Mouse (Mus musculus): ENCODE results near the gene Mpc1.

Mpc1 gene

DNA sequence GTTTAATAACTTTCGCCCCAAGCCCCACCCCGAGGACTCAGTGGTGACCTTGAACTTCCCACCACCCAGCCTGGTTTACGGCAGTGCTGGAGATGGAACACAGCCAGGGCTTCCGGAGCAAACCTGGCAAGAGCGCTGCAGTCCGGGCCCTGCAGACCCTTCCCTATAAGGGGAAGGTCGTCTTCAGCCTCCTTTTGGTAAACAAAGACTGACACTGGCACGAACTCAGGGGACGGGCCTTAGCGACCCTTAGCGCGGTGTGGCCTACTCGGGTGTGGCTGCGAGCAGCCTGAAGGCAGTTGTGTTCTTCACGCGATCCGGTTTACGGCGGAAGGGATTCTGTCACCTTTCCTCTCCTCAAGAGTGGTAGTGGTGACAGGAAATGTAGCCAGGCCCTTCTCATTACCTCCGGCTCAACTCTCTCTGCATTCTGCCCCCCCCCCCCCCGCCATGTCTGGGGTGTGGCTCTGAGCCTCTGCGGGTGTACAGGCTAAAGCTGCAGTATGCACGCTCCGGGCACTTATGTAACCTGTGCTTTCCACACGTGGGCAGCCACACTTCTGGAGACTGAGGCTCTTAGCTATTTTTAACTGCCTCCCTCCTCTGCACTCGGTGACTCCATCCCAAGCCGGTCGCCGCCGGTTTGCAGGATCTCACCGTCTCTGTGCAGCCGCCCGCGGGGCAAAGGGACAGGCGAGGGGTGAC, at the start of gene Mpc1:
Gene Mpc1 (plus strand): TSS at position 84 of the 705 bp plus-strand sequence.
- DNase-seq (ENCODE audit: low spot score), result peak; percentile 87

DNA sequence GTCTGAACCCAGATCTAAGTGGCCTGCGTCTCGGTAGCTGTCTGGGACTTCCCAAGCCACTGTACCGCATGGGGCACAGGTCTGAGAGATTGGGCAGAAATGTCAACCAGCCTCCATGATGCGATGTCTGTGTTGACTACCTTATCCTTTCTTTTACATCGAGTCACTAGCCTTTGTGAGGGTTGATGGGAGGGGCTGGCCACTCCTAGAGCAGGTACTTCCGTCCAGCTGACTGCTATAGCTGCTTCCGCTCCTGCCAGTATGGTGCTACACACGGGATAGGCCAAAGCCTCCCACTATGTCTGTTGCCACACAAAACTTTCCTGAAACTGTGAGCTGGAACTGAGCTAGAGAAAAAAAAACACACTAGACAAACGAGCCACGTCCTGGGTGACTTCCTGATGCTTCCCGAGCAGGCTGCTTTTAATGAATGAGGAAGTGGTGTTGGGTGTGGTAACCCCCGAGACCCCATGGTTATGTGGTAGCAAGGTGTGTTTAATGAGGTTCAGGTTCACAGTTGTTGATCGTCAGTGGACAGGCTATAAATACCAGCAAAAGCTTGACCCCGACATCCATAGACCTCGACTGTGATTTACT, 49.0 kb upstream of the Mpc1 start:
- no peak for DNase-seq (ENCODE audit: low spot score)

DNA sequence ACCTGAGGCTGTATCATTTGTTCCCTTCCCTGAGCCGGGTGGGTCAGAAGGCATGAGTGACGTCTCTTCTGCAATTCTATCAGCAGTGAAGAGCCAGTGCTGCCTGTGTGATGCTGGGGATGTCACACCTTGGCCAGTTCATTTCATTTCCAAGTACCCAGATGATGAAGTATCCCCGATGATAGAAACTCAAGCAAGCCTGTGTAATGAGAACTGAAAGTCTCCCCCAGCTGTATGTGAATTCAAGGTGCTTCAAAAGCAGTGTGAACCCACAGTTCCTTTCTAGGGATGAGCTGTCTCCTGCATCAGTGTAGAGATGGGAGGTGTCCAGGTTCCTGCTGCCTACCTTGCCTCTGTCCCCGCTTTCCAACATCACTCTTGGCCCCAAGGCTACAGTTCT, 48.2 kb upstream of the Mpc1 start:
- no peak for DNase-seq (ENCODE audit: low spot score)

DNA sequence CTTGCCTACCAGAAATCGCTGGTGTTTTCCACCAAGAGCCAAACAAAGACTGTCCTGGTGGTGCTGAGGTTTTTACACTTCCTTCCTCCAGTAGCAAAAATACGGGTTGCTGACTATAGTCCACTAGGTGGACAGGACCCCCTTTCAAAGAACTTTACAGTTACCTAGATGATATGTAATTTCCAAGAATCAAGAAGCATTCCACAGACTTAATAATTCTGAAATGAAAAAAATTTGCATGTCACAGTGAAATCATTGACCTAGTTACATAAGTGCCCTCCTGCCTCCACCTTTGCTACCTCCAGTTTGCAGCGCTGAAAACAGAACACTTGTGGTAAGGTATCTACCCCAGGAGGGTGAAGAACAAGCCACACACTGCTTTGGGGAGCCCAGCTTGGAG, 47.0 kb upstream of the Mpc1 start, which contains the start of gene Ccr6:
Gene Ccr6 (plus strand): TSS at position 301 of the 400 bp plus-strand sequence.
- DNase-seq (ENCODE audit: low spot score), result no peak

DNA sequence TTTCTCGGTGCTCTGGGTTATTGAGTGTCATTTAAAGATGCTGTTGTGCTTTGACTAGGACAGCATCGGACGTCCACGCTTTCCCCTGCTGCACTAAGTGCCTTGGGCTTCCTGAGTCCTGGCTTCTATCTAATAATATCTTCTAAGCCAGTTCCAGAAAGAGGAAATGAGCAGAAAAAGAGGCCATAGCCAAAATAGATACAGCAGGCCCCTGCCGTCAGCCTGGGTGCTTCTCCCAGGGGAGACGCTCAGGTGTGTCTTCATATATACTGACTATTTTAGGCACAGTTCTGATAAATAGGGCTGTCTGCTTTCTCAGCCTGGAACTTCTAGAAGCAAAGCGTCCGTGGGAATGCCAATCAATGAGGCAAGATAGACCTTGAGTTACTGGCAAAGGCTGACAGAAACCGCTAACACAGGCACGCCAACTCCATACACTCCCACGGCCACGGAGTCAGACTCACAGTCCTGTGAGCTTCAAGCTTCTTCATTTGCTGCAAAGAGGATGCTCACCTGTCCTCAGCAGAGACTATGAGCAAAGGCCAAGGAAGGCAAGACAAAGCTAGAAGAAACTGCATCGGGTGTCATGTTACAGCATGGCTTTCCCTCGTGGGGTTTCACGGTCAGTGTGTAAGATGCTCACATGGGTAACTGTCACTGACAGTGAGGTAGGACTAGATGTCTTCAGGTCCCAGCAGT, 44.5 kb upstream of the Mpc1 start:
- DNase-seq (ENCODE audit: low spot score), result no peak

DNA sequence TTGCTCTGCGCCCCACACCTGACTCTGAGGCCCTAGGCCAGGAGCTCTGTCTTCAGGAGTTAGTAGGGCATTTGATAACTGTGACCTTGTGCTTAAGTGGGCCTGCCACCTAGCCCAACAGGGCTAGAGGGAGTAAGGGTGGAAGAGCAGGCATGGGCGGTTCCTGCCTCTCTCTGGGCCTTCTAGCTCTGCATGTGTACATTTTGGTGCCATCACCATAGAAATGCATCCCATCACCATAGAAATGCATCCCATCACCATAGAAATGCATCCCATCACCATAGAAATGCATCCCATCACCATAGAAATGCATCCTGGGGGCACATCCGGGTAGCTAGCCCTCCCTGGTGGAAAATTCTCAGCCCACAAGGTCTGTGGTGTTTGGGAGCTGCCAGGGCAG, 43.1 kb upstream of the Mpc1 start:
- DNase-seq (ENCODE audit: low spot score), result no peak

DNA sequence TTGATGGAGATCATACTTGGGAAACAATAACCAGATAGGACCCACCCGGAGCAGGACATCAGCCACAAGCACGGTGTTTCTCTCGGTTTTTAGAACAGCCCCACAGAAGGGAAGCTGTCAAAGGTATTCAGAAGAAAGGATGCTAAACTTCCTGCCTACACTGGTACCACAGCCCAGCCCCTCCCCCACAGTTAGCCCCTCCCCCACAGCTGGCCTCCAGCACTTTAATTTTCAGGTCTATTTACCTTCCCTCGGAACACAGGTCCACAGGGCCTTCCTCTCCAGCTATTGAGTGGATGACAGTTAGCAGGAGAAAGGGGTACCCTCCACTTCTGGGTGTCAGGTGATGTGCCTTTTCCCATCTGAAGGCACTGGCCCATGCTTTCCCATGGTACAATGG, 42.2 kb upstream of the Mpc1 start:
- DNase-seq (ENCODE audit: low spot score), result no peak

DNA sequence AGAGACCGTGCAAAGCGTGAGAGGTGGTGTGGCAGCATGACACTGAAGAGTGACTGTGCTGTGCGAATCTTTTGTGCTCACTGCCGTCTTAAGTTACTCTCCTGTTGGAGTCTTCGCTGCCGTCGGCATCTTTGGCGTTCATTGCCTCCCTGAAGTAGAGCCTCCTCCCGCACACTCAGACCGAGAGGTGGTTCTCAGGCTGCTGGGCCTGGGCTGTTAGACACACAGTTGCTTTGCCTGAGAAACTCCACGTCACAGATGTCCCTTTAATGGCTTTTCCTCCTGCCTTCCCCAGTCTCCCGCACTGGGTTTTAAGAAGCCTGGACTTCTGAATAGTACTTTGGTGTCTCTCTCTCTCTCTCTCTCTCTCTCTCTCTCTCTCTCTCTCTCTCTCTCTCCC, 41.1 kb upstream of the Mpc1 start:
- DNase-seq (ENCODE audit: low spot score), result no peak

DNA sequence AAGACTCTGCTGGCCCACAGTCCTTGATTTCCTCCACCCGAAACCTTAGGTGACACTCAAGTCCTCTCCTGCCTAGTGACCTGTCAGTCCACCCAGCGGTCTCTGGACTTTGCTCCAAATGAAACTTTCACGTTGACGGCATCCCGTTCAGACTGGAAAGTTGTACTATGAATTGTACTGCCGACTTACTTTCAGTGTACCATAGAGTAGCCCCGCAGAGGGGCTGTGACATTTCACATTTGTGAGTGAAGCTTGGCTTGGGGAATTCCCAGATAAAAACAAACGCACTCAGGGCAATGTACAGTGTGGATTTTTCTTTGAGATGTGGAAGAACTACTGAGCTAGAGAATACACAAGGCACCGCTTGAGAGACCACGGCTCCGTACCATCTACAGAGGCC, 40.5 kb upstream of the Mpc1 start:
- no peak for DNase-seq (ENCODE audit: low spot score)

DNA sequence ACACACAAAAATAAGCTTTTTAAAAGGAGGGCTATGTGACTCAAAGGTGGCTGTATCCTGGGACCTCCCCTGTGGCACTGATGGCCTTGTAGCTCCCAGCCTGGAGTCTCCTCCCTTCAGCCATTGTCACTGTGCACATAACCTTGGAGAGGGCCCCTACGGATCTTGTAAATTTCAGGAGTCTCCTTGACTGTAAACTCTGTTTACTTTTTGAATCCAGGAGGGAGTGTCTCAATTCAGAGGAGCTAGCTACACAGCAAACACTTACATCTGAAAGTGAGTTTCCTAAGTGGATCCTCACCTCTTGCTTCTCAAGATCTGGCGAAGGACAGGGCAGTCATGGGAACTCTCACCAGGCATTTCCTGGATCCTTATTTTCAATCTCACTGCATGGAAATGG, 38.6 kb upstream of the Mpc1 start:
- DNase-seq (ENCODE audit: low spot score), result no peak

DNA sequence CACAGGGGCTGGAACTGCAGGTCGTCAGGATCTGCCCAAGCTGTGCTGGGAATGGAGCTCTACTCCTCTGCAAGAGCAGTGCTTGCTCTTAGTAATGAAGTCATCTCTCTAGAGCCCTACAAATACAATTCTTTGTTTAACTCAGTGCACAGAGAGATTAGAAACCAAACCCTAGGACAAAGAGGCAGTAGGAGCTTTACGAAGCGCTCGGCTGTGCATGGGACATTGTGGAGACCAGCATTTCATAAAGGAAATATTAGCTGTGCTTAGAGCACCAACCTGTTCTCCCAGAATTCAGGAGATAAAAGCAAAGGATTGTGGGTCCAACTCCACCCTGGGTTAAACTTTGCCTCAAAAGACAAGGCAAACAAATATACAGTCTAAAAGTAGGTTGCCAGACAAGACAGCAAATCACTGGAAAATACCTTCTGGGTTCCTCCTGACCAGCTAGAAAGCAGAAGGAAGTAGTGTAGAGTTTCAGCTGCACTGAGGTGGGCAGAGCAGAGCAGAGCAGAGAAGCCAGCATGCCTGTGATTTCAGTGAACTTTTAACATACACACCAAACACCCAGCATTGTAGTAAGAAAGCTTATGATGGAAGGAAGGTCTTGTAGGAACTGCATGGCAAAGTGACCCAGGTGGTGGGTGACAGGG, 36.5 kb upstream of the Mpc1 start:
- no peak for DNase-seq (ENCODE audit: low spot score)

DNA sequence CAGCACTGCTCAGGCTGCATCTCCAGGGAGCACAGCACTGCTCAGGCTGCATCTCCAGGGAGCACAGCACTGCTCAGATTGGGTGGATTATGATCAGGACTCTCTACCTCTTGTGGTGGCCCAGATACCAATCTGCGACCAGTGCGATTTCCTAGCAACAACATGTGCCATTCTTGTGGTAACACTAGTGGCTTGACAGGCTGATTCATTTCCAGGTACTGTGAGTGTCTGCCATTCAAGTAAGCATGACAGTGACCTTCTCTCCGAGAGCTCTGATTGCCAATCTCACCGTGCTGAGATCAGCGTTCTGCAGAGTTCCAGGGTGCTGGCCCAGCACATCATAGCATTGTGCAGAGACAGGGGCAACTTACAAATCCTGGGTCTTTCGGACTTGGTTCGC, 31.0 kb upstream of the Mpc1 start:
- no peak for DNase-seq (ENCODE audit: low spot score)

DNA sequence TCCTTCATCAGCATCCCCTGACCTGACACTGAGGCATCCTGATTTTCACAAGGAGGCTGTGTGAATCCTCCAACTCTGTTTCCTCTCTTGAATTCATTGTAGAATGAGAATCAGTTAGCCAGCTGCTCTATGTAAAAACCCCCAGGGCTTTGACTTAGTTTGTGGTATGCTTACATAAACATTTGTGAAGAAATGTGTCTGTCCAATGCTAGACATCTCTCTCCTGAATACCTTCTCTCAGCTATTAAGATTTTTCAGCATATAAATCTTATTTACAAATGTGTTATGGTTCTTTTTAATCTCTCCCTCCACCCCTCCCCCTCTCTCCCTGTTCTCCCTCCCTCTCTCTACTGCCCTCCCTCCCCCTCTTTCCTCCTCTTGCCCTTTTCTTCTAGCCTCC, 28.4 kb upstream of the Mpc1 start:
- no peak for DNase-seq (ENCODE audit: low spot score)

DNA sequence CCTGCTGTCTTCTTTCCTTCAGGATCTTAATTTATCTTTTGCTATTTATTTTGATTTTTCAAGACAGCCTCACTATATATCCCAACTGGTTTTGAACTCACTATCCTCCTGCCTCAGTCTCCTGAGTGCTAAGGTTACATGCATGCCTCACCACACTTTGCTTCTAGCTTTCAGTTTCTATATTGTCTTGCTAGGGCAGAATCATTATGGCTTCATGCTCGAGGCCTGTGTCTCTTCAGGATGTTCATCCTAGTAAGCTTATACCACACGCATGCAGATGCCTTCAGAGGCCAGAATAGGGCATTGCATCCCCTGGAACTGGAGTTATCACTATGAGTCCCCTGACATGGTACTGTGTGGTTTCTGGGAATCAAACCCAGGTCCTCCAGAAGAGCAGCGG, 27.8 kb upstream of the Mpc1 start:
- DNase-seq (ENCODE audit: low spot score), result no peak

DNA sequence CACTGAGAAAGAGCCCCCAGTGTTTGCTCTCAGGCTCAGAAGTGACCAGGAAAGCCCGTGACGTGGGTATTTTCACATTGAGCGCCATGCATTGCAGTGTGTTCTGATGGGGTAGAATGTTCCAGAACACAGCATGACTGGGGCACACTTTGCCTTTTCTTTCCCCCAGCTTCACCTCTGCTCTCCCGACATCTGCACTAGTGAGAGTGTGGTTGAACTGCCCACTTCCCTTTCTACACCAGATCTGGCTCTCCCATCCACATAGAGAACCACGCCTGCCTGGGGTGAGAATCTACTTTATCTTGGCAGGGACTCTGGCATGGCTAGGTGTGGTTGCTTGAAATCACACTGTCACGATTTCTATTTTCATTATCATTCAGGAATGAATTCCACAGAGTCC, 27.1 kb upstream of the Mpc1 start:
- no peak for DNase-seq (ENCODE audit: low spot score)

DNA sequence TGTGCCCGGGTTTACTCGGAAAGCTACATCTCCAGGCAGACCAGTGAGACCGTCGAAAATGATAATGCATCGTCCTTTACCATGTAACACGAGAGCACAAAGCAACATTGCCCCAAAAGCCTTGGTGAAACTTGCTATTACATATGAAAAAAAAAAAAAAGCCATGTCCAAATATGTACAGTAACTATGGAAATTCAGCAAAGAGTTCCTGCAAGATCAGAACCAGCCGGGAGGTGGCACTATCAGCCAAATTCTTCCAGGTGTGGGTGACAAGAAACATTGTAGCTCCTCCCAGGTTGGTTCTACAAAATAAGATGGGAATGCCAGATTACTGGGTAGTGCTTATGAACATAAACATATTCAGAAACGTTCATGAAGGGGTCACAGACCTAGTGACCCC, 25.7 kb upstream of the Mpc1 start:
- DNase-seq (ENCODE audit: low spot score), result peak; percentile 38

DNA sequence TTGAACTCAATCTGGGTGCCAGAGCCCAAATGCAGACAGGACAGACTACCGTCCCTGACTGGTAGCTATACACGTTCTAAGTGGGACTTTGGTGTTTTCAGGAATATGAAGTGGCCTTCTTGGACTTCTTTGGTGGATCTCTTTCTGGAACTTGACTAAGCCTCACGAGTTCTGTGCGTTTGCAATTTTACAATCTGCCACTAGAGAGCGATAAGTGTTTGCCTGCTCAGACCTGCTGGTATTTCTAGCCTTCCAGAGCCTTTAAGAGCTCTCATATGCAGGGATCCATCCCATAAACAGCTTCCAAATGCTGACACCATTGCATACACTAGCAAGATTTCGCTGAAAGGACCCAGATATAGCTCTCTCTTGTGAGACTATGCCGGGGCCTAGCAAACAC, 18.1 kb upstream of the Mpc1 start:
- peak; percentile 90 for DNase-seq (ENCODE audit: low spot score)

DNA sequence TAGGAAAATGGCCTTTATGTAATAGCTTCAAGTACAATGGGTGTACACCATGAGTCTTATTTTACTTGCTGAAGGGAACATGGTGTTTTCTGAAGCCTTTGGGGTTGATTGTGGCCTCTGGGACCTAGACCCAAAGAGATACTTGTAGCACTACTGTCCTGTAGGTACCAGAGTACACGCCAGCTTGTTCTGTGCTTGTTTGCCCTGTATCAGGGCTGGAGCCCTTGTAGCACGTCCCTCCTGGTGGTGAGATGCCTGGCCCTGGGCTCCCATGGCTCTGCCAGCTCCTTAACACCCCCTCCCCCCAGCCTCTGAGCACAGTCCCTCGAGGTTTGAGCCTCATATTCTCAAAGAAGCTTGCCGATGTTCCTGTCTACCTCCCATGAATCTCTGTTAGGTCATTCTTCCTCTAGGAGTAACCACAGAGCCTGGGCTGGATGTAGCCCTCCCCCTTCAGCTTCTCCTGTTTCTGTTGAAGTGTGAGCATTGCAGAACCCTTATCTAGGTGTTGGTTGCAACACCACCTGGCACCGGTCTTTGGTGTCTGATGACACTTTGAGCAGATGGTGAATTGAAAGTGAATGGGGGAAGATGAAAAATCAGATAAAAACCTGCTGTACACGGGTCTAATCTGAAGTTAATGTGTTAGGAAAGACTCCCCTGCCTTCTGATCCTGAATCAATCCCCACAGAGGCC, 10.5 kb upstream of the Mpc1 start:
- DNase-seq (ENCODE audit: low spot score), result no peak

DNA sequence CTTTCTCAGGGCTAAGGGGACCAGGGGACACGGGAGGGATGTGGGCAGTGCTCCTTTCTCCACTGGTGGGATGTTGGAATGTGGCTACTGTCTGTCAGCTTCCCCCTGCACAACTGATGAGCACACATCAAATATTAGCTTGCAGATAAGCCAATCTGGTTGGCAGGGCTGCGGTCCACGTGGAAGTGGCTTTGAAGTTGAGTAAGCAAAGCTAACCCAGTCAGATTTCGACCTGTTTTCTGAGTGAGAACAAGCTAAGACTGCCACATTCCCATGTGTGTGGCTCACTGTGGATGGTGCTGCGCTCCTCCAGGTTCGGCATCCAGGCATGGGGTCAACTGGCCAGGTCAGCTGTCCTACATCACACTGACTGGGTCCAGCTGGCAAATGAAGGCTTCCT, 9.8 kb upstream of the Mpc1 start:
- DNase-seq (ENCODE audit: low spot score), result no peak

DNA sequence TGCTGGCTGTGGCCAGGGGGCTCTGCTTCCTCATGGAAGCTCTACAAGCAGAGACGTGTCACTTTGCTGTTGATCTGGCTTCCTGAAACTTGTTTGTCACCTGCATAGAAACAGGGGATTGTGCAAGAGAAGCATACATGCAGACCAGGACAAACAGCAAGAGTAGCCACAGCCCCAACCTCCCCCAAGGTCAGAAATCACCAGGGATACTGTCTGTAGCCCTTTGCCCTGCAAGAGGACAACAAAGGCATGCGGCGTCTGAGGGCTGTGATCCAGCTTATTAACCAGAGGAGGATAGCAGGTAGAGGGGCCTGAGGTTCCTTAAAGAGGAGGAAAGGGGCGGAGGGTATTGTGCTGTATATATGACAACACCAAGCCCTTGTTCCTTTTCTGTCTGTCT, 6.6 kb upstream of the Mpc1 start:
- DNase-seq (ENCODE audit: low spot score), result no peak

DNA sequence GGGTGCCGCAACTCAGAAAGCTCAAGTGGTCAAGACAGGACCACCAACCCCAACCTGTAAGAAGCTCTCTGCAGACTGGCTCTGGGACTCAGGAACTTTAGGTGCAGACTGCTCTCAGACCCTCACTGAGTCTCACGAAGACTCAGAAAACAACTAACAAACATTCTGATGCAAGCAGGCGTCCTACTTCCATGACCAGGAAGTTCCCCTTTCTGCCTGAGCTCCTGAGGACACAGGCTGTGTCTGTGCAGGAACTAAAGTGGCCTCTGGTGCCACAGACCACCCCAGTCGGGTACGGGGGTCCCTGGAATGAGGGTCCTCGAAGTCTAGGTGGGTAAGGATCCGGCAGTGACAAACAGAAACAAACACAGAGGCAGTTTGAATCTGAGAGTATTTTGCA, 6.0 kb upstream of the Mpc1 start:
- DNase-seq (ENCODE audit: low spot score), result no peak

DNA sequence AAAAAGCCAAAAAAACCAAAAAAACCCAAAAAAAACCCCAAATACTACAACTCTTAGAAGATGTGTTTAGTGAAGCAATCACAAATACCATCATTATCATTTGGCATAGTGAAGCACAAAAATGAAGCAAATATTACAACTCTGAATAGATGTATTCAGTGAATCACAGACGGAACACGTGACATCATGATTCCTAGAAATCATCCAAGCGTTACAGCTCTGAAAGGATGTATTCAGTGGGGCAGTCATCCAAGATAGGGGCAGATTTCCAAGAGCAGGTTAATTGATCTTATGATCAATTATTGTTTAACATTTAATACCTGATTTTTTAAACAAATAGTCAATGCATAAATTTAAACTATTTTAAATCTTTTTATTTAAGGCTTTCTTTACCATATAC, 5.4 kb upstream of the Mpc1 start:
- no peak for DNase-seq (ENCODE audit: low spot score)

All from adipocyte (in vitro differentiated cells).